Mouse (Mus musculus) layer of hippocampus, adult 6 months (tissue): ENCODE results near the gene Btk. TPM values are rescaled to one million over a fixed set of nuclear protein-coding genes. Genes with fewer than 3 reads are reported as not detected.

Source experiments
- long read RNA-seq, 2 experiments: library from polyadenylated mRNA; unstranded; transcript quantifications; one replicate each; pipeline ENCODE4 v2.0.0; 2019 to 2020
- polyA plus RNA-seq: library from polyadenylated mRNA; unstranded; fragments of <200 nt; fragmentation: Nextera tagmentation; gene quantifications from 2 replicates; pipeline ENCODE4 v1.2.3, GENCODE M21; 2021

The Btk gene
- 0.48 and 0.64 TPM in 2 replicates for polyA plus RNA-seq
- long read RNA-seq, experiment 1: 0 reads
- long read RNA-seq, experiment 2, partial matches to known transcripts: 0 of 3 reads
- long read RNA-seq, experiment 2, other reads (novel, unspliced or antisense): 1 of 3 reads

GRCm38 (mm10) chrX:134582888-134583669, at the start of gene Btk:
Gene Btk, minus strand, starts transcription at chrX:134583570.

DNA sequence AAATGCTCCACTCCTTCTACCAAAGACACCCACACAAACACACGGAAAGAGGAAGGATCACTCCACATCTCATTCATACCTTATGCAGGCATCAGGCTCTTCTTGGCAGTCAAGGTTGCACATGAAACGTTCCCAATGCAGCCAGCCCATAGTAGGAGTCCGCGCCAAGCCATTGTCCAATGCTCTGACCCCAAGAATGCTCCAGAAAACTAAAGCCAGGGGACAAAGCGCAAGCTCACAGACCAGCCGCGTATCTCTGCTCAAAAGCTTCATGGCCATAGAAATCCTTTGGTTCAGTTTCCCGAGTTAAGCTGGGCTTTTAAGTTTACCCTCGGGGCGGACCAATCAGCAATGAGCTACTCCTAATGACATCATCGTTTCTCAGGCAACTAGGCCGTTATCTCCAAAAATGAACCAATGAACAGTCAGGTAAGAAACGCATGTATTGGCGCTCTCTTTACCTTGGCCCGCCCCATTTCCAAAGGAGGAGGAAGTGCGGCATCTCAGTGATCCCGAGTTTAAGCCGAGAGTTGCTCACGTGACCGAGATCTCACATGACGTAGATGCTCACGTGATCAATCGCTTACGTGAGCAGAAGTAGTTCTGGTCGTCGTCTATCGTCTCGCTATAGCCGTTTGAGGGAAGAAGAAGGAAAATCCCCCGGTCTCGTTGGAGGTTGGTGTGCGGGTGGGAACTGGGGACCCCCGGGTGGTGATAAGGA, 17.4 kb upstream of the Btk start, which contains the start of the genes Gla and Hnrnph2:
Gene Gla (minus strand): TSS at position 467 of the 721 bp plus-strand sequence.
Gene Hnrnph2 (plus strand): TSS at position 521 of the 721 bp plus-strand sequence.

DNA sequence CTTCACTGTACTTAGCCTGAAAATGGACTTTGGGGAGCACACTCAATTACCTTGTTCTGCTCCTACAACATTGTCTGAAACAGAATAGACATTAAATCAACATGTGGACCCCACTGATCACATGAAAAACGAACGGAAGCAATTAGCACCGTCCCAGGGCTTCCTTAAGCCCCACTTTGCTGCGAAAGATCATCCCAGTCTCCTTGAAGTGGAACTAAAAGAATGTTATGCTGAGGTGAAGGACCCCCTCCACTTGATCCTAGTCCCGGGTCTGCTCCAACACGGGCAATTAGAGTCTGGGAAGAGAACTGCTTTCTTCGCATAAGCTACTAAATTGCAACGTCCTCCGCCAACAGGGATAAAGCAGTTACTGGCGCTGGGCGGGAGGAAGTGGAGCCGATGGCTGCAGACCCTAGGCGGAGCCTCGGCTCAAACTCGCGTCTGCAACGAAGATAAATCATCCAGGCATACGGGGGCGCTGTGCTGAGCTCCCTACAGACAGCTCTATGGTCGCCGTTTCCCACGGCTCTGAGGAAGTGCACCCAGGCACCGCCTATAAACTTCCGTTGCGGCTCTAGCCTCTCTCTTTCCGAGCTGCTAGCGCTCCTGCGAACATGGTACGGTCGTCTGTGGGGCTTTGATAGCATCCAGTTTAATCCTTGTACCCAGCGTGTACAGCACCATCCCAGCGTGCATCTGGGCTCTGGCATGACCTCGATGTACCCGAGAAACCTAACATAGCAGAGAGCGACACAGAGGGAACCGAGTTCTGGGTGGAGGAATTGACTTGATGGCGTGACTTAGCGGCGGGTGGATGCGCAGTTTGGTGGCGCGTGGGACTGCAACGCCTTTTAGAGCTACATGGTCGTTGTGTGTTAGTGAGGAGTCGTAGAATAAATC, 2.0 kb upstream of the Btk start, which contains the start of gene Rpl36a:
Gene Rpl36a (plus strand): TSS at position 552 of the 900 bp plus-strand sequence.

DNA sequence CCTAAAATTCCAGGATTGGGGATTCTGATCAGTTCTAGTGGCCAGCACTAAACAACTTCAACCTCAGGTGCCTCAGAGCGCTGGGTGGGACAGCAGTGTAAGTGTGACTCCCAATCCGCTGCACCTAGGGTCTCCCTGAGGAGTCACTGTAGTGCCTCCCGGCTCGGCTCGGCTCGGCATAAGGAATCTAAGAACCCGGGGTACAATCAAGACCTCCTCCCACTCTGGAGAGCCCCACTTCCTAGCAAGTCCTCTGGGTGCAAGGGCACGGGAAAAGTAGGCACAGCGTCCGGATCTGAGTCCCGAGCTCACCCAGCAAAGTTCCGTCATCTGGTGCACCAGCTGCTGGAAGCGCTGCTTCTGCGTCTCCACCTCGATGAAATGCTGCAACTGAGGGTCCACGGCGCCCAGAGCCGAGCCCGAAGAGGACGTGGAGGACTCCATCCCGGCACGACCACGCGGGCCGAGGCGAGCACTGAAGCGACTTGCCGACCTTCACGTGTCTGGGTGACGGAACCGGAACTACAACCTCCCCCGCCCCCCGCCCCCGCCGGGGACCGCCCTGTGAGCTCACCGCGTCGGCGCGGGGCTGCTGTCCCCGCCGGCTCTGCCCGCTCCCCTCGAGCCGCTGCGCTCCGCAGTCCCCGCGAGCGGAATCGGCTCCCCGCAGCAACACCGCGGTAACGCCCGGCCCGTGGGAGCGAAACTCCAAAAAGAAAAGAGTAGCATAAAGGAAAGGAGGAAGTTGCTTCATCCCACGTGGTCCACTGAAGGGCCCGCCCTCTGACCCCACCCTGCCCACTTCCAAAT, 42.0 kb downstream of the Btk start, which contains the start of gene Timm8a1:
Gene Timm8a1 (minus strand): TSS at position 721 of the 810 bp plus-strand sequence.

Other genes starting within 250 kb of the Btk start
- 9.5 and 9.9 TPM in 2 replicates for gene Drp2, start 179.0 kb downstream of the Btk start, polyA plus RNA-seq
- gene Taf7l, start 107.1 kb downstream of the Btk start, polyA plus RNA-seq: not detected in 2 replicates
- 25.1 and 27.0 TPM in 2 replicates for gene Timm8a1, start 41.7 kb downstream of the Btk start, polyA plus RNA-seq
- gene Rpl36a, start 2.1 kb upstream of the Btk start, polyA plus RNA-seq: 1,308 and 1,334 TPM in 2 replicates
- gene Gla, start 17.6 kb upstream of the Btk start, polyA plus RNA-seq: 1.3 and 1.9 TPM in 2 replicates
- 76.5 and 84.8 TPM in 2 replicates for gene Hnrnph2, start 17.6 kb upstream of the Btk start, polyA plus RNA-seq
- 1.5 and 1.6 TPM in 2 replicates for gene Armcx4, start 102.9 kb upstream of the Btk start, polyA plus RNA-seq
- gene Armcx1, start 134.4 kb upstream of the Btk start, polyA plus RNA-seq: 35.4 and 35.9 TPM in 2 replicates
- 2.3 and 3.8 TPM in 2 replicates for gene Armcx6, start 167.8 kb upstream of the Btk start, polyA plus RNA-seq
- gene Armcx3, start 173.0 kb upstream of the Btk start, polyA plus RNA-seq: 53.5 and 57.6 TPM in 2 replicates
- gene Armcx2, start 225.7 kb upstream of the Btk start, polyA plus RNA-seq: 15.2 and 16.4 TPM in 2 replicates